Mouse (Mus musculus) left cerebral cortex, adult 9 months (tissue): ENCODE measurements around the gene Skap1.

ENCODE experiments used
- DNase-seq, 2 experiments: peaks; one replicate each; pipeline ENCODE4 v3.0.0; 2022; ENCODE audit warnings: low spot score in 2 of 2

The Skap1 gene

DNA sequence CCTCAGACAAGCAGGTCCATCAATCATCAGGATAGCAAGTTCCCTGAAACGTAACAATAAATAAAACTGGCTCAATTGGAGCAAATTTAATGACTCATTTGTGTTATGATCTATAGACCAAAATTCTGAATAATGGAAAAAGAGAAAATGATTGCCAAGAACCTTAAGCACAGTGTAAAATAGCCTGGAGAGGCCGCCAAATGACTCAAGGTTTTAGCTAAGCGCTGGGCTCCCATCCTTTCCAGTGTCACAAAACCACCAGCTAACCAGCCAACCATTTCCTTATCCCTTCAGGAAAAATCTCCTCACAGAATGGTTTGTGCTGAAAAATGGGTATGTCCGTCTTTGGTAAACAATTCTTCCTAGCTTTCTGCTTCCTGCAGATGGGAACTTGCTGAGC lies 279.5 kb downstream of the Skap1 start:
- DNase-seq = no peak

DNA sequence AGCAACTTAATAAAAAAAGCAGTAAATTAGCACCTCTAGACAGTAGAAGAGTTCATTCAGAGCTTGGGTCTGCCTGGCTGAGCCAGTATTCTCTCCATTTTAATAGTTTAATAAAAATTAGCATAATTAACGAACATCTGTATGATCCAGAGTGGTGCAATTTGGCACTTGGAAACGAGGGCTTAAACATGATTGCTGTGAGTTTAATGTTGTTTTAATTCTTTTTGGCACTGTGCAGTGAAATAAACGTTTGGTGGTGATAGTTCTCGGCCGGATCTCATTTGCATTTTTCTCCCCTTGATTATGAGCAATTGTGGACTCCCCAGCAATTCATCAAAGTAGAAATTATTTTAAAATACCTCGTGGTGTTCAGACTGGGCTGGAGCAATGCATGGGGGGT lies 282.3 kb downstream of the Skap1 start:
- DNase-seq = no peak

GRCm38 (mm10) chr11:96747555-96747954 lies 283.2 kb downstream of the Skap1 start:
- DNase-seq = no peak

- no peak for DNase-seq
Observed at GRCm38 (mm10) chr11:96755298-96755697, 290.9 kb downstream of the Skap1 start.

DNA sequence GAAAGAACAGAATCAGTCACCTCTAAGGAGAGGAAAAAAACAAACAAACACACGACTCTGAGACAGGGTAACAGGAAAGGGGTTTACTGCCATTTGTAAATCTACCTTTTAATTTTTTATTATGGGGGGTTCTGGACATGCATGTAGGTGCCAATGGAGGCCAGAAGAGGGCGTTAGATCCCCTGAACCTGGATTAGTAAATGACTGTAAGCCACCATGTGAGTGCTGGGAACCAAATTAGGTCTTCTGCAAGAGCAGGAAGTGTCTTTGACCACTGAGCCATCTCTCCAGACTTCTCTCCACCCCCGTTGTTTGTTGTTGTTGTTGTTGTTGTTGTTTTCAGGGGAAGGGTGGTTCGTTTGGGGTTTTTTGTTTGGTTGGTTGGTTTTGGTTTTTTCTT lies 293.0 kb downstream of the Skap1 start:
- no peak for DNase-seq

DNA sequence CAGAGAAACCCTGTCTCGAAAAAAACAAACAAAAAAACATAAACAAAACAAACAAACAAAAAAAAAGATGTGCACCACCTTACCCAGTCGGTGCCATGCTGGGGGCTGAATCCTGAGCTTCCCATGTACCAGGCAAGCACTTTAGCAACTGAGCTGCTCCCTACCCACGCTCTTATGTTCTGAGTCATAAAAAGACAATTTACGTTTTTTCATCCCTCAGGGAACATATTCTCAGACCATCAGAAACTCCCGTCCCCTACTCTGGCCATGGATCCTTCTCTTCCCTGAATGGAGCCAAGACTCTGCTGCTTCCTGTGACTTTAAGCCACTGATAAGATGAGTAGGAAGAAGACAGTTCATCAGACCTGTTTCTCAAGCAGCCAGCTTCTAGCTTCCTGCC lies 294.0 kb downstream of the Skap1 start:
- no peak for DNase-seq

- peak in 1 of 2 experiments; percentile 64 for DNase-seq
Observed at GRCm38 (mm10) chr11:96760042-96760441, 295.6 kb downstream of the Skap1 start.

DNA sequence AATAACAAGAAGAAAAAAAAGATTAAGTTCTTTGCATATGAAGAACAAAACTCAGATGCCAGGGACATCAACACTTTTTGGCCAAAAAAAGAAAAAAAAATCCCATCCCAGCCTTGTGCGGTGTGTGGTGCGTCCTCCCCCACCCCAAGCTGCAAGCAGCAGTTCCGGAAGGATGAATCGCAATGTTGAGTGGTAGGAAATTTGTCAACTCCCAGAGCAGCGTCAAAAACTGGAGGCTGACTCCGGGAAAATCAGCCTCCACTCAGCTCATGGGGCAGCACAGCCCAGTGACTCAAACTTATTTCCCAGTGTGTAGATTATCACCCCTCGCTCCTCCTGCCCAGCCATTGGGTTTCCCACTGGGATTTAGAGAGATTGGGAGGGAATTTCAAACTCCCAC lies 297.6 kb downstream of the Skap1 start:
- DNase-seq = peak in 1 of 2 experiments; percentile 48

GRCm38 (mm10) chr11:96762742-96763470 lies 298.5 kb downstream of the Skap1 start:
- no peak for DNase-seq

- DNase-seq = no peak
Observed at GRCm38 (mm10) chr11:96764511-96765350, 300.3 kb downstream of the Skap1 start.

GRCm38 (mm10) chr11:96765645-96766044 lies 301.3 kb downstream of the Skap1 start:
- no peak for DNase-seq

DNA sequence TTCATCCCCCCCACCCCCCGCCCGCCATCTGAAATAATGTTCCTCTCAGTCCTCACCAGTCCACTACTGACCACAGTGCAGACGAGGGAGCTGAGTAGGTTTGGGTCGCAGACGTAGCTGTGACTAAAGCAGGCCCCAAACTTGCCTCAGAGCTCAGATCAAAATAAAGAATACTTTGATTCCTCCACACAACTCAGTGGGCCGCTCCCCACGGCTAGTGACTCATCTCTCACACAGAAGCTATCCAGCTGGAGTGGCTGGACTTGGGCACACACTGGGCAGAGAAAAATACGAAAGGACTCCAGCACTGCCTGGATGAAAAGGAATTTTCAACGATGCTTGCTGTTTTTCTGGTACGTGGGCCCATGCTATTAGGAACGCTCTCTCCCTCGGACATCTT lies 302.2 kb downstream of the Skap1 start:
- no peak for DNase-seq

DNA sequence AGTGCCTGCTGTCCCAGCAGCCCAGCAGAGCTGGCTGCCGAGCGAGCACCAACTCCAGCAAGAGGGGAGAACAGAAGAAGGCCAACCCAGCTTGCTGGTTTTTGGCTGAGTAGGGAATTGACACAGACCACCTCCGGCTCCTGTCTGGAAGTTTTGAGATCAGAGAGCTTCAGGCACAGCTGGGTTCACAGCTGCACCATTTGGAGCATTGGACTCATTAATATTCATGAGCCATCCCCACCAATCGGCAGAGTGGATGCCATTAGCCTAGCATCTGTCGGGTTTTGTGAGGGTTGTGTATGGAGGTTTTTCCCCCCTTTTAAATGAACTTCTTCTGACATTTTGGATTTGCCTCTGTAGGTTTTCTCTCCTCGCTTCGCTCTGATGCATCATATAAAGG lies 302.7 kb downstream of the Skap1 start:
- DNase-seq = no peak

- DNase-seq = no peak
Observed at GRCm38 (mm10) chr11:96768240-96768639, 303.8 kb downstream of the Skap1 start.

- no peak for DNase-seq
Observed at GRCm38 (mm10) chr11:96771274-96771975, 307.0 kb downstream of the Skap1 start.

DNA sequence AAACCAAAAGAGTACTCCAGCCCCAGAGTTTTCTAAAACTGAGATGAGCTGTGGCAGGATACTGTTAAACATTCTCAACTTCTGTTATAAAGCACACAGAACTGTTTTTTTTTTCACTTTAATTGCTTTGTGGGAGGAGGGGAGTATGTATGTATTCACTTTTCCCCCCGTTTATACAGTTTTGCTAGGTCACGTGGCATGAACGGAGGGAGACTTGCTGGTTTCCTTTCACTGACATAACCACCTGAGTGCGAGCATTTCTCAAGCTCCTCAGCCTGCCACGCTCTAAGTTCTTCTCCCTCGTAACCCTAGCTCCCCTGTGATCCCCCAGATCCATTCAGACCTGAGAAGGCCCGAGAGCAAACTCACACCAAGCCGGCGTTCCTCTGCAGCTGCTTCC lies 308.0 kb downstream of the Skap1 start:
- DNase-seq = no peak

DNA sequence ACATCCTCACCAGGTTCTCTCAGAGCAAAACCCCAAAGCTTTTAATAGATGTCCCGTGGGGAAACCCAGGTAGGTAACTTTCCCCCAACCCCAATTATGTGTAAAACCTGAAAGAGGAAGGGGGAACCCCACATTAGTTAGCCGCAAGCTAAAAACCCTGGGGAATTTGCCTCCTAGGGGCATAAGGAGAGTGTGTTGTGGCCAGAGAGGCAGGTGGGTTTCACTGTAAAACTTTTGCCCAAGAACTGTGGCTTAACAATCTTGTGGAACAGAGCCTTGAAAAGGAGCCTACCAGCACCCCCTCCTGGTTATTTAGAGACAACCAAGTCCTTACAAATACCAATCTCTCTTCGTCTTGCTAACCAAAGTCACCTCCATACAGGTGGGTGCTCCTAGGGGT lies 310.1 kb downstream of the Skap1 start:
- DNase-seq = no peak

GRCm38 (mm10) chr11:96775063-96775462 lies 310.7 kb downstream of the Skap1 start:
- no peak for DNase-seq

GRCm38 (mm10) chr11:96775665-96776064 lies 311.3 kb downstream of the Skap1 start:
- no peak for DNase-seq

DNA sequence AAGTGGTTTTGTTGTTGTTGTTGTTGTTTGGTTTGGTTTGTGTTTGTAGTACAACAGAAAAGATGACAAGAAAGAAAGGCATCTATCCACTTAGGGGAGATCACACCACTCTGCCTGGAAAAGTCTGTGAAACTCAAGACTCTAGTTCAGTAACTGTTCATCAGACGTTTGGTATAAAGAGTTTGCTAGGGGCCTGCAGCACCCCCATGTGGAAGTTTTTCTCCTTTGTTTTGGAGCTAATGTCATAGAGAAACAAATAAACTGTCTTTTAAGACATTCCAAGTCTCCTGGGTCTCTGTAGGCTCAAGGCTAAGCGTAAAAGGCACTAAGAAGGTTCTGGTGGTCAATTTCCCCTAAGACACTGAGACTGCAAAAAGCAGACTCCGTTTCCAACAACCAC lies 311.7 kb downstream of the Skap1 start:
- DNase-seq = no peak

- DNase-seq = peak; percentile 97 to 100
Observed at GRCm38 (mm10) chr11:96776968-96777962, 312.9 kb downstream of the Skap1 start, which contains the start of gene Snx11. Gene Snx11, minus strand, starts transcription at chr11:96777559.
